9 mouse cellular contexts compared by ENCODE assay signal in genomic region chr11:48859014-48859413, GRCm38 (mm10). TPM values are rescaled to one million over a fixed set of nuclear protein-coding genes. Genes with fewer than 3 reads are reported as not detected.
DNase-seq lines count a peak whose midpoint lies in the region; ATAC-seq and TF ChIP-seq lines count a peak whose summit lies in the region.
"Had no signal": no experiment of that assay in that cellular context is flagged by ENCODE, and none has a peak within 500 bp of the region (broad histone marks: within the 10 kb centered on the region; RNA-seq: fewer than 3 reads in every experiment).

No protein-coding gene starts in this region.

- H3K4me3 ChIP-seq in forebrain, embryonic 12.5 days (replicated peaks): peak overlapping the region; percentile 17; the same call in 1 of the 2 replicates
- peak overlapping the region; percentile 53 for H3K4me3 ChIP-seq in hindbrain, embryonic 16.5 days (ENCODE audit: low read length)
- no peak overlapping the region for H3K4me3 ChIP-seq in liver, embryonic 11.5 days (ENCODE audit: low read depth, low read length)
- H3K4me3 ChIP-seq in myocyte: peak overlapping the region; percentile 53

- H3K9me3 ChIP-seq in forebrain, embryonic 12.5 days: no peaks in the 10 kb centered on the region
- H3K9me3 ChIP-seq in hindbrain, embryonic 16.5 days (ENCODE audit: control insufficient read depth, low read length): no peaks in the 10 kb centered on the region
- H3K9me3 ChIP-seq in liver, embryonic 11.5 days (ENCODE audit: control insufficient read depth, low read length): no peaks in the 10 kb centered on the region

- no peaks in the 10 kb centered on the region for H3K36me3 ChIP-seq in forebrain, embryonic 12.5 days (replicated peaks)
- no peaks in the 10 kb centered on the region for H3K36me3 ChIP-seq in hindbrain, embryonic 16.5 days (ENCODE audit: control insufficient read depth, insufficient read depth, low read length)
- no peaks in the 10 kb centered on the region for H3K36me3 ChIP-seq in liver, embryonic 11.5 days (ENCODE audit: control insufficient read depth, insufficient read depth, low read length)
- H3K36me3 ChIP-seq in myocyte (ENCODE audit: control insufficient read depth, insufficient read depth): no peaks in the 10 kb centered on the region

- peaks cover 22% of the 10 kb centered on the region for H3K27me3 ChIP-seq in forebrain, embryonic 12.5 days
- no peaks in the 10 kb centered on the region for H3K27me3 ChIP-seq in hindbrain, embryonic 16.5 days (replicated peaks; ENCODE audit: control insufficient read depth, insufficient read depth, low read length)
- H3K27me3 ChIP-seq in liver, embryonic 11.5 days (replicated peaks; ENCODE audit: control insufficient read depth, insufficient read depth, low read length): 0 out of 2 replicates have a peak, but pooled peaks cover 3% of the 10 kb centered on the region
- H3K27me3 ChIP-seq in myocyte (ENCODE audit: control insufficient read depth, insufficient read depth, insufficient read length): no peaks in the 10 kb centered on the region

- WGBS in forebrain, embryonic 12.5 days: under 1% methylated on average over 6 of the region's 6 CpGs
- WGBS in hindbrain, embryonic 16.5 days: under 1% methylated on average over 6 of the region's 6 CpGs
- WGBS in liver, embryonic 11.5 days: under 1% methylated on average over 6 of the region's 6 CpGs

- H3ac ChIP-seq in myocyte (ENCODE audit: control insufficient read depth, insufficient read length): no peak overlapping the region

- TF ChIP-seq POLR2A in myocyte (IDR thresholded peaks at IDR 0.05; ENCODE audit: insufficient read length, low read depth): no peak

- no peak overlapping the region for H3K9ac ChIP-seq in forebrain, embryonic 12.5 days
- H3K9ac ChIP-seq in hindbrain, embryonic 16.5 days (ENCODE audit: low read depth, low read length): no peak overlapping the region
- H3K9ac ChIP-seq in liver, embryonic 11.5 days (ENCODE audit: low read depth, low read length): no peak overlapping the region

- ATAC-seq in forebrain, embryonic 12.5 days (ENCODE audit: low FRiP score): no peak
- ATAC-seq in hindbrain, embryonic 16.5 days: no peak
- ATAC-seq in liver, embryonic 11.5 days (replicated peaks; ENCODE audit: low FRiP score): no peak

- no peaks in the 10 kb centered on the region for H3K79me2 ChIP-seq in myocyte (ENCODE audit: control insufficient read depth, insufficient read depth)

- H3K4me1 ChIP-seq in forebrain, embryonic 12.5 days: peaks cover 23% of the 10 kb centered on the region
- H3K4me1 ChIP-seq in hindbrain, embryonic 16.5 days (ENCODE audit: control insufficient read depth, insufficient read depth, low read depth, low read length): peaks cover 15% of the 10 kb centered on the region
- H3K4me1 ChIP-seq in liver, embryonic 11.5 days (replicated peaks; ENCODE audit: control insufficient read depth, insufficient read depth, low read length): peaks cover 13% of the 10 kb centered on the region; the same call in 1 of the 2 replicates

- H3K4me2 ChIP-seq in forebrain, embryonic 12.5 days: peak overlapping the region; percentile 61
- peak overlapping the region; percentile 83 for H3K4me2 ChIP-seq in hindbrain, embryonic 16.5 days (ENCODE audit: low read length)
- H3K4me2 ChIP-seq in liver, embryonic 11.5 days: peak overlapping the region; percentile 95
- peak overlapping the region; percentile 75 for H3K4me2 ChIP-seq in myocyte (ENCODE audit: low read depth)

- no peak overlapping the region for H3K27ac ChIP-seq in forebrain, embryonic 12.5 days
- H3K27ac ChIP-seq in hindbrain, embryonic 16.5 days (ENCODE audit: low read depth, low read length): no peak overlapping the region
- H3K27ac ChIP-seq in liver, embryonic 11.5 days (ENCODE audit: low read depth, low read length): no peak overlapping the region
- H3K27ac ChIP-seq: macrophage had no signal

- peak; percentile 39 for DNase-seq in kidney, adult 18-20 months
- no peak for DNase-seq in kidney, adult 11 months
- peak; percentile 67 for DNase-seq in T-cell, adult 2 months (ENCODE audit: low spot score)
- DNase-seq in liver, embryonic 11.5 days (ENCODE audit: low spot score): no peak
- no peak for DNase-seq in ovary, adult 18-20 months (ENCODE audit: low spot score)

TF ChIP-seq in myocyte, 11 proteins besides CTCF, POLR2A, EP300 and RAD21:
- TF ChIP-seq MYOD1 (IDR thresholded peaks at IDR 0.05; ENCODE audit: control insufficient read depth in 1 of 3, insufficient read length in 2 of 3, low read depth in 2 of 3) (no peak), REST (IDR thresholded peaks at IDR 0.05; ENCODE audit: insufficient read depth, insufficient read length) (no peak), TCF12 (IDR thresholded peaks at IDR 0.05; ENCODE audit: insufficient read depth, poor library complexity, severe bottlenecking) (no peak), MAX (IDR thresholded peaks at IDR 0.05; ENCODE audit: low read depth) (no peak), SRF (IDR thresholded peaks at IDR 0.05; ENCODE audit: control insufficient read depth, insufficient read length, low read depth) (no peak), CEBPB (IDR thresholded peaks at IDR 0.05; ENCODE audit: insufficient read depth, poor library complexity, severe bottlenecking) (no peak), TCF3 (IDR thresholded peaks at IDR 0.05; ENCODE audit: insufficient read length, low read depth) (no peak), USF1 (IDR thresholded peaks at IDR 0.05; ENCODE audit: low read depth) (no peak), MYOG (IDR thresholded peaks at IDR 0.05; ENCODE audit: control insufficient read depth in 1 of 3, insufficient read depth in 1 of 3, insufficient read length in 2 of 3, low read depth in 2 of 3) (no peak)
TF ChIP-seq in myocyte: peak in this region for 0.

RNA-seq across cellular contexts. Expression of gene Irgm1, which starts 12.5 kb away (rescaled TPM):
- polyA plus RNA-seq in forebrain, embryonic 12.5 days (2016; fragmentation: Nextera tagmentation; extraction: Ambion mirVana): 1.2 and 1.8 TPM in 2 replicates
- polyA plus RNA-seq in hindbrain, embryonic 16.5 days (2015; fragmentation: Nextera tagmentation; extraction: Ambion mirVana): 3.6 and 5.4 TPM in 2 replicates
- 15.2 and 17.2 TPM in 2 replicates for polyA plus RNA-seq in liver, embryonic 11.5 days (2014; fragmentation: Nextera tagmentation; extraction: Ambion mirVana)
- polyA plus RNA-seq in myocyte (2012; fragmentation: generic; extraction: Trizol): 6.9 TPM

RNA-seq across cellular contexts. Expression of gene Gm12184, which starts 32.6 kb away (rescaled TPM):
- 6.8 and 9.4 TPM in 2 replicates for polyA plus RNA-seq in forebrain, embryonic 12.5 days (2016; fragmentation: Nextera tagmentation; extraction: Ambion mirVana)
- 1.1 and 2.3 TPM in 2 replicates for polyA plus RNA-seq in hindbrain, embryonic 16.5 days (2015; fragmentation: Nextera tagmentation; extraction: Ambion mirVana)
- polyA plus RNA-seq in liver, embryonic 11.5 days (2014; fragmentation: Nextera tagmentation; extraction: Ambion mirVana): 6.2 and 7.6 TPM in 2 replicates
- 13.2 TPM for polyA plus RNA-seq in myocyte (2012; fragmentation: generic; extraction: Trizol)

RNA-seq across cellular contexts. Expression of gene Trim7, which starts 33.1 kb away (rescaled TPM):
- polyA plus RNA-seq in forebrain, embryonic 12.5 days (2016; fragmentation: Nextera tagmentation; extraction: Ambion mirVana): 0.76 and 1.00 TPM in 2 replicates
- polyA plus RNA-seq in hindbrain, embryonic 16.5 days (2015; fragmentation: Nextera tagmentation; extraction: Ambion mirVana): 1.7 and 2.7 TPM in 2 replicates
- 0.18 and 0.38 TPM in 2 replicates for polyA plus RNA-seq in liver, embryonic 11.5 days (2014; fragmentation: Nextera tagmentation; extraction: Ambion mirVana)
- 5.4 TPM for polyA plus RNA-seq in myocyte (2012; fragmentation: generic; extraction: Trizol)

RNA-seq across cellular contexts. Expression of gene Trim41, which starts 41.9 kb away (rescaled TPM):
- 6.2 and 6.8 TPM in 2 replicates for polyA plus RNA-seq in forebrain, embryonic 12.5 days (2016; fragmentation: Nextera tagmentation; extraction: Ambion mirVana)
- polyA plus RNA-seq in hindbrain, embryonic 16.5 days (2015; fragmentation: Nextera tagmentation; extraction: Ambion mirVana): 6.5 and 7.1 TPM in 2 replicates
- 3.5 and 4.5 TPM in 2 replicates for polyA plus RNA-seq in liver, embryonic 11.5 days (2014; fragmentation: Nextera tagmentation; extraction: Ambion mirVana)
- polyA plus RNA-seq in myocyte (2012; fragmentation: generic; extraction: Trizol): 31.3 TPM

RNA-seq across cellular contexts. Expression of gene Gm5431, which starts 43.0 kb away (rescaled TPM):
- 0.09 TPM in 1 of 2 replicates, not detected in the other for polyA plus RNA-seq in forebrain, embryonic 12.5 days (2016; fragmentation: Nextera tagmentation; extraction: Ambion mirVana)
- 0.16 and 0.18 TPM in 2 replicates for polyA plus RNA-seq in hindbrain, embryonic 16.5 days (2015; fragmentation: Nextera tagmentation; extraction: Ambion mirVana)
- polyA plus RNA-seq in liver, embryonic 11.5 days (2014; fragmentation: Nextera tagmentation; extraction: Ambion mirVana): 0.16 and 0.30 TPM in 2 replicates
- not detected for polyA plus RNA-seq in myocyte (2012; fragmentation: generic; extraction: Trizol)

Comparison
In these comparisons a context has a peak if more than half of its experiments do, and no peak if none do; other contexts are left out.
1. DNase-seq: peak in kidney, adult 18-20 months (single experiment) and T-cell, adult 2 months (single experiment); none in kidney, adult 11 months (single experiment), liver, embryonic 11.5 days (single experiment) and ovary, adult 18-20 months (single experiment).
2. Peak in every context shown above with its lines, with median percentiles within 50 percentile points of each other: H3K4me2 ChIP-seq.